Mouse (Mus musculus): ENCODE data around the gene Npcd. TPM values are rescaled to one million over a fixed set of nuclear protein-coding genes. Genes with fewer than 3 reads are reported as not detected.

The Npcd gene
- total and polyA plus RNA-seq, 3 experiments, result not detected

- Histone ChIP-seq H3K4me1 (ENCODE audit: insufficient read depth, low read depth, low read length) (0 out of 2 replicates have a peak, but pooled peaks cover 9% of the 10 kb centered on the region), H3K9me3 (replicated peaks) (no peaks in the 10 kb centered on the region), H3K36me3 (replicated peaks) (no peaks in the 10 kb centered on the region), H3K4me3 (ENCODE audit: low read depth, low read length) (no peak overlapping the region), H3K27me3 (ENCODE audit: insufficient read depth, low read length) (peaks cover 41% of the 10 kb centered on the region)
- DNase-seq (ENCODE audit: low spot score), result no peak
- no peak for TF ChIP-seq TAL1 (conservative IDR thresholded peaks at IDR 0.05; ENCODE audit: low read depth, low read length)
- no peak for TF ChIP-seq POLR2AphosphoS5 (IDR thresholded peaks at IDR 0.05; ENCODE audit: insufficient replicate concordance, low read depth, low read length)
- TF ChIP-seq GATA2 (IDR thresholded peaks at IDR 0.05; ENCODE audit: borderline replicate concordance, low read depth, low read length), result no peak
- no peak for TF ChIP-seq CTCF (IDR thresholded peaks at IDR 0.05; ENCODE audit: low read depth, low read length)
- TF ChIP-seq GATA1 (IDR thresholded peaks at IDR 0.05; ENCODE audit: borderline replicate concordance, low read length), result no peak
- ATAC-seq (ENCODE audit: extremely low read depth, insufficient number of reproducible peaks, low FRiP score, poor library complexity, severe bottlenecking), result no peak
Measured at GRCm38 (mm10) chr15:79755176-79755575, 78.9 kb downstream of the Npcd start.

- no peak overlapping the region for H3K4me3 ChIP-seq (ENCODE audit: low read depth, low read length)
- H3K36me3 ChIP-seq (replicated peaks), result no peaks in the 10 kb centered on the region
- no peak for TF ChIP-seq POLR2AphosphoS5 (IDR thresholded peaks at IDR 0.05; ENCODE audit: insufficient replicate concordance, low read depth, low read length)
- TF ChIP-seq GATA2 (IDR thresholded peaks at IDR 0.05; ENCODE audit: borderline replicate concordance, low read depth, low read length), result no peak
- DNase-seq (ENCODE audit: low spot score) (no peak), ATAC-seq (ENCODE audit: extremely low read depth, insufficient number of reproducible peaks, low FRiP score, poor library complexity, severe bottlenecking) (no peak)
- 0 out of 2 replicates have a peak, but pooled peaks cover 9% of the 10 kb centered on the region for H3K4me1 ChIP-seq (ENCODE audit: insufficient read depth, low read depth, low read length)
- no peaks in the 10 kb centered on the region for H3K9me3 ChIP-seq (replicated peaks)
- H3K27me3 ChIP-seq (ENCODE audit: insufficient read depth, low read length), result peaks cover 50% of the 10 kb centered on the region
Measured at GRCm38 (mm10) chr15:79753873-79754272, 80.2 kb downstream of the Npcd start.

GRCm38 (mm10) chr15:79753420-79753752 lies 80.7 kb downstream of the Npcd start:
- TF ChIP-seq CTCF (IDR thresholded peaks at IDR 0.05; ENCODE audit: low read depth, low read length), result no peak
- TF ChIP-seq GATA1 (IDR thresholded peaks at IDR 0.05; ENCODE audit: borderline replicate concordance, low read length), result no peak
- no peak for TF ChIP-seq POLR2AphosphoS5 (IDR thresholded peaks at IDR 0.05; ENCODE audit: insufficient replicate concordance, low read depth, low read length)
- TF ChIP-seq GATA2 (IDR thresholded peaks at IDR 0.05; ENCODE audit: borderline replicate concordance, low read depth, low read length), result no peak
- TF ChIP-seq TAL1 (conservative IDR thresholded peaks at IDR 0.05; ENCODE audit: low read depth, low read length), result no peak
- Histone ChIP-seq H3K4me1 (ENCODE audit: insufficient read depth, low read depth, low read length) (0 out of 2 replicates have a peak, but pooled peaks cover 9% of the 10 kb centered on the region), H3K4me3 (ENCODE audit: low read depth, low read length) (no peak overlapping the region), H3K27me3 (ENCODE audit: insufficient read depth, low read length) (peaks cover 54% of the 10 kb centered on the region), H3K9me3 (replicated peaks) (no peaks in the 10 kb centered on the region), H3K36me3 (replicated peaks) (no peaks in the 10 kb centered on the region)
- DNase-seq (ENCODE audit: low spot score) (no peak), ATAC-seq (ENCODE audit: extremely low read depth, insufficient number of reproducible peaks, low FRiP score, poor library complexity, severe bottlenecking) (no peak)

DNA sequence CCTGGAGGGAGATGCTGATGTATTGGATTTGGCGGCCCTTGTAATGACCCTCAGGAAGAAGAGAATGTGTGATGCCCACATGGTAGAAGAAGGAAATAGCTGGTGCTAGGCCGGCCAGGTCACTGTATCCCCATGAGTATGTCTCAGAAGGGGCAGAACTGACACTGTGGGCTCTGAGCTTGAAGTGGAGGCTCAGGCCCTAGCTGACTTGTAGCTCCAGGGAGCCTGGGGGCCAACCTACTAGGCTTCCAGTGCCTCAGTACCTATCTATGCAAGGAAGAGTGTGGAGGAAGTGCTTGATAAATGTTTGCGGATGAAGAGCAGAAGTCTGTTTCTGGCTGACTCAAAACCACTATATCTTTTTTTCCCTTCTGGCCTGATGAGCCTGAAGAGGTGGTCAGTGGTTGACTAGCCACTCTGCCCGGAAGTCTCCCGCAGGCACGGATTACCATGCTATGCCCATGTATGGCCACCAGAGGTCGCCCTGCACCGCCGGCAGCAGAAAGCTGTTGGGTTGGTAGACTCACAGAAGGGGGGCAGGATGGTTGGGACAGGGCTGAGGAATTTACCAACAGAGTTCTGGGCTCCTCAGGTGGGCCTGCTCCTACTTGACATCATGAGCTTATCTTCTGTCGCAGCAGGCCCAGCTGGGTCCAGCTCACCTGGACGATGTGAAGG lies 81.2 kb downstream of the Npcd start:
- Histone ChIP-seq H3K27me3 (ENCODE audit: insufficient read depth, low read length) (peaks cover 59% of the 10 kb centered on the region), H3K9me3 (replicated peaks) (no peaks in the 10 kb centered on the region), H3K4me3 (ENCODE audit: low read depth, low read length) (no peak overlapping the region), H3K4me1 (ENCODE audit: insufficient read depth, low read depth, low read length) (0 out of 2 replicates have a peak, but pooled peaks cover 9% of the 10 kb centered on the region), H3K36me3 (replicated peaks) (no peaks in the 10 kb centered on the region)
- ATAC-seq (ENCODE audit: extremely low read depth, insufficient number of reproducible peaks, low FRiP score, poor library complexity, severe bottlenecking), result no peak
- peak; percentile 97 for TF ChIP-seq CTCF (IDR thresholded peaks at IDR 0.05; ENCODE audit: low read depth, low read length)
- no peak for TF ChIP-seq GATA1 (IDR thresholded peaks at IDR 0.05; ENCODE audit: borderline replicate concordance, low read length)
- DNase-seq (ENCODE audit: low spot score), result peak; percentile 43

- Histone ChIP-seq H3K4me1 (ENCODE audit: insufficient read depth, low read depth, low read length) (0 out of 2 replicates have a peak, but pooled peaks cover 9% of the 10 kb centered on the region), H3K4me3 (ENCODE audit: low read depth, low read length) (no peak overlapping the region), H3K9me3 (replicated peaks) (no peaks in the 10 kb centered on the region), H3K27me3 (ENCODE audit: insufficient read depth, low read length) (peaks cover 54% of the 10 kb centered on the region), H3K36me3 (replicated peaks) (no peaks in the 10 kb centered on the region)
- DNase-seq (ENCODE audit: low spot score), result no peak
- no peak for ATAC-seq (ENCODE audit: extremely low read depth, insufficient number of reproducible peaks, low FRiP score, poor library complexity, severe bottlenecking)
- TF ChIP-seq GATA2 (IDR thresholded peaks at IDR 0.05; ENCODE audit: borderline replicate concordance, low read depth, low read length) (no peak), POLR2AphosphoS5 (IDR thresholded peaks at IDR 0.05; ENCODE audit: insufficient replicate concordance, low read depth, low read length) (no peak), CTCF (IDR thresholded peaks at IDR 0.05; ENCODE audit: low read depth, low read length) (no peak), TAL1 (conservative IDR thresholded peaks at IDR 0.05; ENCODE audit: low read depth, low read length) (no peak), GATA1 (IDR thresholded peaks at IDR 0.05; ENCODE audit: borderline replicate concordance, low read length) (no peak)
Measured at GRCm38 (mm10) chr15:79751772-79752171, 82.3 kb downstream of the Npcd start.

GRCm38 (mm10) chr15:79750266-79750665 lies 83.8 kb downstream of the Npcd start:
- H3K4me1 ChIP-seq (ENCODE audit: insufficient read depth, low read depth, low read length), result 0 out of 2 replicates have a peak, but pooled peaks cover 9% of the 10 kb centered on the region
- ATAC-seq (ENCODE audit: extremely low read depth, insufficient number of reproducible peaks, low FRiP score, poor library complexity, severe bottlenecking) (no peak), DNase-seq (ENCODE audit: low spot score) (no peak)
- H3K9me3 ChIP-seq (replicated peaks), result no peaks in the 10 kb centered on the region
- H3K36me3 ChIP-seq (replicated peaks), result no peaks in the 10 kb centered on the region
- TF ChIP-seq TAL1 (conservative IDR thresholded peaks at IDR 0.05; ENCODE audit: low read depth, low read length) (no peak), GATA2 (IDR thresholded peaks at IDR 0.05; ENCODE audit: borderline replicate concordance, low read depth, low read length) (no peak), GATA1 (IDR thresholded peaks at IDR 0.05; ENCODE audit: borderline replicate concordance, low read length) (no peak), CTCF (IDR thresholded peaks at IDR 0.05; ENCODE audit: low read depth, low read length) (no peak), POLR2AphosphoS5 (IDR thresholded peaks at IDR 0.05; ENCODE audit: insufficient replicate concordance, low read depth, low read length) (no peak)
- H3K4me3 ChIP-seq (ENCODE audit: low read depth, low read length), result no peak overlapping the region
- H3K27me3 ChIP-seq (ENCODE audit: insufficient read depth, low read length), result peaks cover 47% of the 10 kb centered on the region

Measured in G1E (cell line).